Mouse (Mus musculus) midbrain, embryonic 14.5 days (tissue): ENCODE measurements around the gene Six3. TPM values are rescaled to one million over a fixed set of nuclear protein-coding genes. Genes with fewer than 3 reads are reported as not detected.

ENCODE experiments used
- ATAC-seq: fragments of 200-750 bp; cut with Nextera tagmentation; 2 replicates; pipeline ENCODE4 v1.8.0; 2017; ENCODE audit warnings: moderate number of reproducible peaks, moderate library complexity; ENCODE audit not compliant: low FRiP score, low TSS enrichment
- DNase-seq: peaks from one replicate; pipeline ENCODE4 v3.0.0-alpha.2; 2015
- H3K27ac ChIP-seq: fragments of 300-500 bp; sonication (generic); replicated peaks from 2 replicates; pipeline ENCODE4 v1.5.1; 2014; ENCODE audit warnings: mild to moderate bottlenecking, low read depth, low read length, moderate library complexity
- H3K27me3 ChIP-seq: fragments of 300-500 bp; sonication (generic); 2 replicates; pipeline ENCODE4 v1.6.1; 2014; ENCODE audit warnings: low read length, control low read depth, mixed read lengths; ENCODE audit not compliant: control insufficient read depth, insufficient read depth
- H3K36me3 ChIP-seq: fragments of 300-500 bp; sonication (generic); 2 replicates; pipeline ENCODE4 v1.6.1; 2014; ENCODE audit warnings: low read length, control low read depth; ENCODE audit not compliant: control insufficient read depth, insufficient read depth
- H3K4me1 ChIP-seq: fragments of 300-500 bp; sonication (generic); 2 replicates; pipeline ENCODE4 v1.6.1; 2014; ENCODE audit warnings: mild to moderate bottlenecking, antibody characterized with exemption, low read length, control low read depth; ENCODE audit not compliant: control insufficient read depth, insufficient read depth
- H3K4me2 ChIP-seq: fragments of 300-500 bp; sonication (generic); 2 replicates; pipeline ENCODE4 v1.6.1; 2014; ENCODE audit warnings: mild to moderate bottlenecking, low read length, moderate library complexity
- H3K4me3 ChIP-seq: fragments of 300-500 bp; sonication (generic); replicated peaks from 2 replicates; pipeline ENCODE4 v1.5.1; 2014; ENCODE audit warnings: low read depth, low read length
- H3K9ac ChIP-seq: fragments of 300-500 bp; sonication (generic); replicated peaks from 2 replicates; pipeline ENCODE4 v1.6.1; 2014; ENCODE audit warnings: mild to moderate bottlenecking, low read length, moderate library complexity
- H3K9me3 ChIP-seq: fragments of 300-500 bp; sonication (generic); 2 replicates; pipeline ENCODE4 v1.6.1; 2016; ENCODE audit warnings: low read length, control low read depth, mixed read lengths; ENCODE audit not compliant: control insufficient read depth
- WGBS: fragments of 180-500 bp; shearing (Covaris S2); extraction: QIAGEN DNeasy Blood & Tissue Kit; methylation state at CpG from one replicate; pipeline ENCODE4 v1.1.7; 2014; 5-methylcytosine and 5-hydroxymethylcytosine counted together
- polyA plus RNA-seq: library from polyadenylated mRNA; unstranded; fragments of >200 nt; fragmentation: Nextera tagmentation; extraction: Ambion mirVana; gene quantifications from 2 replicates; pipeline ENCODE4 v1.2.1, GENCODE M21; 2014

Gene Six3
- polyA plus RNA-seq, 1 experiment from 2014 or later, result 19.9 TPM

DNA sequence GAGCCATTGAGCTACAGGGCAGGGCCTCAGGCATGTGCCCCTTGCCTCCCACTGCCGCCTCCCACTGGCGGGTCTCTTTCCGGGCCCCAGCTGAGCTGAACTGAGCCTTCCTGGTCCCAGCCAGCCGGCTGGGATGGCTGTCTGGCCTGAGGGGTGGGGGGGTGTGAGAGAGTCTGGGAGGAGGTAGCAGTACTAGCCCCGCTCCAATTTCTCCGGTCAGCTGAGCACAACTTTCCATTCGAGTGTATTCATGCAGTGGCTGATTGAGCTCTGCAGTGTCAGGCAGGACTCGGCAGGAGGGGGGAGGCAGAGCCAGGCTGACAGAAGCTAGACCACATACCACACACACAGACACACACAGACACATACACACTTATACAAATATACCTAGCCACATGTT lies 15.4 kb downstream of the Six3 start:
- ATAC-seq (no peak), DNase-seq (no peak)
- peaks cover 82% of the 10 kb centered on the region for H3K27me3 ChIP-seq
- WGBS, result 5% methylated on average over 8 of the region's 8 CpGs
- H3K4me2 ChIP-seq, result no peak overlapping the region
- H3K27ac ChIP-seq, result 0 out of 2 replicates have a peak overlapping the region, but pooled peaks have one; percentile 0
- H3K9ac ChIP-seq, result no peak overlapping the region
- H3K4me3 ChIP-seq, result no peak overlapping the region
- no peaks in the 10 kb centered on the region for H3K36me3 ChIP-seq
- H3K9me3 ChIP-seq, result no peaks in the 10 kb centered on the region
- no peaks in the 10 kb centered on the region for H3K4me1 ChIP-seq

- H3K9me3 ChIP-seq, result no peaks in the 10 kb centered on the region
- H3K9ac ChIP-seq, result no peak overlapping the region
- no peak overlapping the region for H3K4me3 ChIP-seq
- WGBS, result 82% methylated on average over 1 of the region's 1 CpGs
- no peaks in the 10 kb centered on the region for H3K36me3 ChIP-seq
- H3K27me3 ChIP-seq, result peaks cover 88% of the 10 kb centered on the region
- ATAC-seq (no peak), DNase-seq (no peak)
- H3K4me1 ChIP-seq, result no peaks in the 10 kb centered on the region
- H3K4me2 ChIP-seq, result no peak overlapping the region
- no peak overlapping the region for H3K27ac ChIP-seq
These were observed 16.0 kb downstream of the Six3 start for GRCm38 (mm10) chr17:85629396-85629795.

- H3K27me3 ChIP-seq, result peaks cover 82% of the 10 kb centered on the region
- ATAC-seq, result no peak
These were observed 17.1 kb downstream of the Six3 start for GRCm38 (mm10) chr17:85630296-85631050.

GRCm38 (mm10) chr17:85631106-85631505 lies 17.7 kb downstream of the Six3 start:
- H3K36me3 ChIP-seq, result no peaks in the 10 kb centered on the region
- WGBS, result 54% methylated on average over 5 of the region's 5 CpGs

More at GRCm38 (mm10) chr17:85630296-85631050, 17.1 kb downstream of the Six3 start:
- no peak overlapping the region for H3K4me2 ChIP-seq
- no peak overlapping the region; the same call in 1 of the 2 replicates for H3K9ac ChIP-seq
- no peaks in the 10 kb centered on the region for H3K9me3 ChIP-seq
- no peak overlapping the region for H3K4me3 ChIP-seq
- no peak for DNase-seq
- no peak overlapping the region for H3K27ac ChIP-seq
- no peaks in the 10 kb centered on the region for H3K36me3 ChIP-seq
- no peaks in the 10 kb centered on the region for H3K4me1 ChIP-seq
- WGBS, result 45% methylated on average over 22 of the region's 22 CpGs

DNA sequence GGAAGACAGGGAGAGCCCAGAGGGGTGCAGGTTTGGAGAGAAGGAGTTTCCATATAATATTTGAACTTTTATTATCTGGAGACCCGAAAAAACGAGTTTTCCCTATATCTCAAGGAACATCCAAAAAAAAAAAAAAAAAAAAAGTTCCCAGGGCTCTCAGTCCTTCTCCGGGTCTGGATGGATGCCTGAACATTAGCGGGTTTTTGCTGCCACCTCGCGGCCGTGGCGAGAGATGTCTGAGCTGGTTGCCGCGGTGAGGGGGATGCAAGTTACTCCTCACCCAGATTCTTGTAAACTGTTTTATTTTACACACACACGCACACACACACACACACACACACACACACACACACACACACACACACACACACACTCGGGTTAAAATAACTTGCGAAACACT lies 20.2 kb downstream of the Six3 start:
- Histone ChIP-seq H3K36me3 (no peaks in the 10 kb centered on the region), H3K9me3 (no peaks in the 10 kb centered on the region), H3K4me1 (no peaks in the 10 kb centered on the region), H3K4me2 (no peak overlapping the region), H3K27me3 (peaks cover 52% of the 10 kb centered on the region), H3K9ac (no peak overlapping the region), H3K4me3 (no peak overlapping the region), H3K27ac (no peak overlapping the region)
- ATAC-seq (no peak), DNase-seq (peak; percentile 92)
- 2% methylated on average over 13 of the region's 13 CpGs for WGBS

More at GRCm38 (mm10) chr17:85631106-85631505, 17.7 kb downstream of the Six3 start:
- ATAC-seq (no peak), DNase-seq (no peak)
- Histone ChIP-seq H3K4me2 (no peak overlapping the region), H3K27ac (no peak overlapping the region), H3K4me3 (no peak overlapping the region), H3K27me3 (peaks cover 77% of the 10 kb centered on the region), H3K9me3 (no peaks in the 10 kb centered on the region), H3K9ac (no peak overlapping the region), H3K4me1 (no peaks in the 10 kb centered on the region)

DNA sequence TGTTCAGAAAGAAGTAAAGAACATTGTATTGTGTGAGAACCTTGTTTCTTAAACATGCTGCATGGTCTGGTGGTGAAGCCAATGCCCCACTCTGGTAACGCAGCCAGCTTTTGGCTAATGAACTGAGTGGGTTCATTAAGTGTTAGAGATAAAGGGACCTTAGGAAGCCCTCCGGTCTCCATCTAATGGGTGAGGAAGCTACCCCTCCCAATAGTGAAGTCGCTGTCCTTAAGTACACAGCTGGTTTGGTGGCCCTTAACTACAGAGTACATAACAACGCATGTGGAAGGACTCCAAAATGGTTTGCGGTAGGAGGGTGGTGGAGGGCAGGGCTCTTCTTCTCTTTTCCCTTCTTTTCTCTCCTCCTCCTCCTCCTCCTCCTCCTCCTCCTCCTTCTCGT lies 24.5 kb downstream of the Six3 start:
- Histone ChIP-seq H3K27ac (no peak overlapping the region), H3K4me3 (no peak overlapping the region), H3K4me1 (no peaks in the 10 kb centered on the region), H3K9me3 (no peaks in the 10 kb centered on the region), H3K9ac (no peak overlapping the region), H3K36me3 (no peaks in the 10 kb centered on the region), H3K27me3 (peaks cover 16% of the 10 kb centered on the region), H3K4me2 (no peak overlapping the region)
- ATAC-seq (no peak), DNase-seq (no peak)
- 82% methylated on average over 6 of the region's 6 CpGs for WGBS

DNA sequence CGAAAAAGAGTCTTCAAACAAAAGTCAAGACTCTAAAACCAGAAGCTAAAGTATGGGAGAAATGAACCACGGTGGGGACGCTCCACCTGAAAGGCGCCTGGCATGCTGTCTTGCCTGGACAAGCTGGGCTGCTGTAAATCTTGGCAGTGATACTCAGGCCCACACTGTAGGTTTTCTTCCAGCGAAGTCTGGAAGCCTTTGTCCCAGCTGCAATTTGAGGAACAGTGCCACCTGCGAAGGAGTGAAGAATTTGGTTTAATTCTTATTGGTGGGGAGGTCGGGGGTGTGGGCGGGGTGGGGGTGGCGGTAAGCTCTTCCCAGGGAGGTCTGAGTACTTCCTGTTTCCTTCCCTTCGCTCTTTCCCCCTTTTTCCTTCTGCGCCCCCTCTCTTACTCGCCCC lies 31.9 kb downstream of the Six3 start:
- H3K4me3 ChIP-seq, result peak overlapping the region; percentile 34
- peak overlapping the region; percentile 68 for H3K4me2 ChIP-seq
- WGBS, result 6% methylated on average over 10 of the region's 12 CpGs
- peak; percentile 52 for DNase-seq
- H3K36me3 ChIP-seq, result no peaks in the 10 kb centered on the region
- peaks cover 9% of the 10 kb centered on the region; the same call in 1 of the 2 replicates for H3K4me1 ChIP-seq
- H3K27ac ChIP-seq, result no peak overlapping the region
- no peak for ATAC-seq
- H3K9me3 ChIP-seq, result no peaks in the 10 kb centered on the region
- peaks cover 47% of the 10 kb centered on the region for H3K27me3 ChIP-seq
- peak overlapping the region; percentile 49 for H3K9ac ChIP-seq

- peaks cover 46% of the 10 kb centered on the region for H3K27me3 ChIP-seq
- 1% methylated on average over 36 of the region's 36 CpGs for WGBS
These were observed 32.6 kb downstream of the Six3 start for GRCm38 (mm10) chr17:85645718-85646665.

More at GRCm38 (mm10) chr17:85645718-85646665, 32.6 kb downstream of the Six3 start:
- peaks cover 9% of the 10 kb centered on the region; the same call in 1 of the 2 replicates for H3K4me1 ChIP-seq
- H3K9me3 ChIP-seq, result no peaks in the 10 kb centered on the region
- H3K36me3 ChIP-seq, result no peaks in the 10 kb centered on the region
- ATAC-seq (peak; percentile 85), DNase-seq (peak; percentile 88)
- peak overlapping the region; percentile 68 for H3K4me2 ChIP-seq
- peak overlapping the region; percentile 49 for H3K9ac ChIP-seq
- peak overlapping the region; percentile 34 for H3K4me3 ChIP-seq
- H3K27ac ChIP-seq, result peak overlapping the region; percentile 32; the same call in 1 of the 2 replicates
